Mouse (Mus musculus): ENCODE results near the gene Olfr1349.
"Not testable (repeated sequence)": the region's sequence is repeated elsewhere in the genome, so short reads cannot be mapped to it uniquely, and the experiment has no call there.

The Olfr1349 gene

GRCm38 (mm10) chr7:6522850-6523249, at the start of gene Olfr1349:
Olfr1349 (minus strand) TSS chr7:6522950.
- no peak for DNase-seq

- DNase-seq = no peak
Observed at GRCm38 (mm10) chr7:6564541-6564940, 41.8 kb upstream of the Olfr1349 start, which contains the start of gene Olfr1350. Olfr1350 (plus strand) TSS chr7:6564841.

- peak; percentile 27 to 36 for DNase-seq
Observed at GRCm38 (mm10) chr7:6526141-6526540, 3.4 kb upstream of the Olfr1349 start.

- DNase-seq = no peak
Observed at GRCm38 (mm10) chr7:6525001-6525400, 2.3 kb upstream of the Olfr1349 start.

- no peak for DNase-seq
Observed at GRCm38 (mm10) chr7:6521666-6522065, 1.1 kb downstream of the Olfr1349 start.

GRCm38 (mm10) chr7:6508648-6509047, 14.1 kb downstream of the Olfr1349 start, which contains the start of gene Olfr1348:
Olfr1348 (minus strand) TSS chr7:6508748.
- no peak for DNase-seq

- no peak for DNase-seq
Observed at GRCm38 (mm10) chr7:6499655-6500054, 23.1 kb downstream of the Olfr1349 start, which contains the start of gene Olfr1347. Olfr1347 (minus strand) TSS chr7:6499755.

- DNase-seq = no peak
Observed at GRCm38 (mm10) chr7:6486841-6487240, 35.9 kb downstream of the Olfr1349 start, which contains the start of gene Olfr5. Olfr5 (minus strand) TSS chr7:6486941.

- not testable (repeated sequence) for DNase-seq
Observed at GRCm38 (mm10) chr7:6477633-6478032, 45.1 kb downstream of the Olfr1349 start.

- no peak for DNase-seq
Observed at GRCm38 (mm10) chr7:6466951-6467350, 55.8 kb downstream of the Olfr1349 start, which contains the start of gene Olfr1346. Olfr1346 (plus strand) TSS chr7:6467101.

Data from cerebellum, postnatal 10 days (tissue).